Mouse (Mus musculus) intestine, postnatal 0 days (tissue): ENCODE data around the gene Shank2. TPM values are rescaled to one million over a fixed set of nuclear protein-coding genes. Genes with fewer than 3 reads are reported as not detected.

Experiments used
- ATAC-seq: fragments of 200-750 bp; cut with Nextera tagmentation; 2 replicates; pipeline ENCODE4 v1.8.0; 2017; ENCODE audit warnings: mild to moderate bottlenecking, moderate TSS enrichment, moderate library complexity
- H3K27ac ChIP-seq: fragments of 300-500 bp; sonication (generic); 2 replicates; pipeline ENCODE4 v1.5.1; 2014; ENCODE audit warnings: mild to moderate bottlenecking, low read depth, low read length, moderate library complexity
- H3K27me3 ChIP-seq: fragments of 300-500 bp; sonication (generic); replicated peaks from 2 replicates; pipeline ENCODE4 v1.6.1; 2014; ENCODE audit warnings: low read length, mixed read lengths; ENCODE audit not compliant: control insufficient read depth, insufficient read depth
- H3K36me3 ChIP-seq: fragments of 300-500 bp; sonication (generic); 2 replicates; pipeline ENCODE4 v1.6.1; 2014; ENCODE audit warnings: mild to moderate bottlenecking, moderate library complexity; ENCODE audit not compliant: control insufficient read depth, insufficient read depth
- H3K4me1 ChIP-seq: fragments of 300-500 bp; sonication (generic); replicated peaks from 2 replicates; pipeline ENCODE4 v1.6.1; 2014; ENCODE audit warnings: antibody characterized with exemption, low read length, mixed read lengths; ENCODE audit not compliant: control insufficient read depth, insufficient read depth
- H3K4me2 ChIP-seq: fragments of 300-500 bp; sonication (generic); replicated peaks from 2 replicates; pipeline ENCODE4 v1.6.1; 2014; ENCODE audit warnings: low read depth, mild to moderate bottlenecking, moderate library complexity
- H3K4me3 ChIP-seq: fragments of 300-500 bp; sonication (generic); 2 replicates; pipeline ENCODE4 v1.5.1; 2014; ENCODE audit warnings: low read depth, low read length
- H3K9ac ChIP-seq: fragments of 300-500 bp; sonication (generic); 2 replicates; pipeline ENCODE4 v1.6.1; 2014; ENCODE audit warnings: mild to moderate bottlenecking, low read depth, low read length
- H3K9me3 ChIP-seq: fragments of 300-500 bp; sonication (generic); 2 replicates; pipeline ENCODE4 v1.6.1; 2016; ENCODE audit warnings: mixed run types; ENCODE audit not compliant: control insufficient read depth
- CTCF ChIP-seq: sonication (generic); IDR thresholded peaks from 2 replicates; pipeline ENCODE4 v1.5.1; 2016; ENCODE audit warnings: low read depth, mild to moderate bottlenecking, control low read depth, antibody characterized with exemption, moderate library complexity
- WGBS: fragments of 180-500 bp; shearing (Covaris S2); extraction: QIAGEN DNeasy Blood & Tissue Kit; methylation state at CpG from one replicate; pipeline ENCODE4 v1.1.7; 2014; 5-methylcytosine and 5-hydroxymethylcytosine counted together
- polyA plus RNA-seq: library from polyadenylated mRNA; unstranded; fragments of >200 nt; fragmentation: Nextera tagmentation; extraction: Ambion mirVana; gene quantifications from 2 replicates; pipeline ENCODE4 v1.2.1, GENCODE M21; 2015

The Shank2 gene
- polyA plus RNA-seq, 1 experiment from 2014 or later: 0.74 TPM

DNA sequence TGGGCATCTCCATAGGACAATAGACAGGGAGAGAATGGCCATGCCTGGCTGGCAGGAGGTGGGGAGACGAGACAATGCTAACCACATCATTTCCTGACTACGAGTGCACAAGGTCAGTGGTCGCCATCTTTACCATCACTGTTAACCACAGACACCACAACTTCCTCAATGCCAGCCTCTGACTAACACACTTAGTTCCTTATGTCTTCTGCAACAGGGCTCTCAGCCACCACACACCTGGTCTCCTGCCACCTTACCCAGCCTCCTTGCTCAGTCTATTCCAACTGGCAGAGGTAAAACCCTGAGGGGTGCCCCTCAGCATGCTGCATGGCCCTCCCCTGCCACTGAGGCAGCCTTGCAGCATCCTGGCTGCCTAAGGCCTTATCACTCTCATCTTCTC is 445.4 kb downstream of the Shank2 start:
- no peak for TF ChIP-seq CTCF
- Histone ChIP-seq H3K36me3 (peaks cover 92% of the 10 kb centered on the region), H3K27me3 (no peaks in the 10 kb centered on the region), H3K4me2 (no peak overlapping the region), H3K9me3 (no peaks in the 10 kb centered on the region), H3K4me1 (no peaks in the 10 kb centered on the region), H3K4me3 (no peak overlapping the region), H3K9ac (no peak overlapping the region), H3K27ac (no peak overlapping the region)
- 92% methylated on average over 3 of the region's 3 CpGs for WGBS
- ATAC-seq: no peak

DNA sequence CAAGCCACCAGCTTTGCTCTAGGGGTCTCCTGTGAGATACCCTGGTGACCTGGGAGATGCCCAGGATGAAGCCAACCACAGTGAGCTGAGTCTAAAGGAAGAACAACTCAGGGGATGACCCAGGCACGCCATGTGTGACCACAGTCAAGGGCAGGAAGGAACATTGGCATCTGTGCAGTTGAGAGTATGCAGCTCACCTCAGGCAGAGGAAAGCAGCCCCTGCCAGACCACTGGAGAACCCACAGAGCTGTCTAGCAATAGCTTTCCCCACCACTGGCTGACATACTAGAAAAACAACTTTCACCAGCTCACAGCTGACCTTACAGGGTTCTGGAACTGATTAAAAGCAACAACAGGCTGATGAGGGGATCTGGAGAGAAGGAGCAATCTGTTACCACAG is 446.5 kb downstream of the Shank2 start:
- no peak for ATAC-seq
- no peaks in the 10 kb centered on the region for H3K4me1 ChIP-seq
- no peak overlapping the region for H3K4me3 ChIP-seq
- peaks cover 92% of the 10 kb centered on the region for H3K36me3 ChIP-seq
- 100% methylated on average over 1 of the region's 1 CpGs for WGBS
- no peak overlapping the region for H3K9ac ChIP-seq
- no peak overlapping the region for H3K4me2 ChIP-seq
- H3K27me3 ChIP-seq: no peaks in the 10 kb centered on the region
- H3K27ac ChIP-seq: no peak overlapping the region
- H3K9me3 ChIP-seq: no peaks in the 10 kb centered on the region
- TF ChIP-seq CTCF: no peak

DNA sequence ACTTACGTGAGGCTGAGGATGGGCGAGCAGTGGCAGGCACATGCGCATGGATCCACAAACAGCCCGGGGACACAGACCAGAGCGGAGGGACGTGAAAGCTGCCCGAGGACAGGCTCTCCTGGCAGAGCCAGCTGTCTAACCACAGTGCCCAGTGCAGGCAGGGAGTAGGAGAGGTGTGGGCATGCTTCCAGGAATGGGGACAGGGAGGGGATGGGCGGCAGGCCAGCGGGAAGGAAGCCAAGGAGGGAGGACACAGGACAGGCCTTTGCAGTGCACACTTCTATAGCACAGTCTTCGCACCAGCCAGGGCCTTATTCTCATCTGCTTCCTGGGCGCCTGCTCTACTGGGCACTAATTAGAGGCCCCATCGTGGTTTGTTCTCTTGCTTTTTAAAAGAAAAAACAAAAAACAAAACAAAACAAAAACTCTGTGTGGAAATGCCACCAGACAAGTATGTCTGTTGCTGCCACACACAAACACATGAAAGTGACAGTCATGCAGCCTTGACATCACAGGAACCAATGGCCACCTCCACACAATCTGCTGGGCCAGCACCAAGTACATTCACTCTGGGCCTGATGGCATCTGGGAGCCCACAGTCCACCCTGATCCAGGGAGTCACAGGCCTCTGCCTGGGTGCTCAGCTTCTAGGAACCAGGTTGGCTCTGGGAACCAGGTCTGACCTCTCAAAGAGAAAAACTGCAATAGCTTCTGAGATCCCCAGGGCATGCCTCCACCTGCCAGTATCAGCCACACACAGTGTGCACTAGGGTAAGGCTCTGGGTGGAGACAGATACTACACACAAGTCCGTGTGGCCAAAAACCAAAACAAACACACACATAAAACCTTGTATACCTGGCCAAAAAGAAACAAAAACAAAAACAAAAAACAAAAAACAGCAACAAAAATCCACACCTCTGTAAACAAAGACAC is 448.2 kb downstream of the Shank2 start:
- Histone ChIP-seq H3K27me3 (no peaks in the 10 kb centered on the region), H3K36me3 (peaks cover 95% of the 10 kb centered on the region), H3K4me2 (no peak overlapping the region), H3K27ac (no peak overlapping the region), H3K9me3 (no peaks in the 10 kb centered on the region), H3K9ac (no peak overlapping the region), H3K4me3 (no peak overlapping the region), H3K4me1 (no peaks in the 10 kb centered on the region)
- TF ChIP-seq CTCF: no peak
- no peak for ATAC-seq
- whole genome bisulfite sequencing: 90% methylated on average over 13 of the region's 13 CpGs

DNA sequence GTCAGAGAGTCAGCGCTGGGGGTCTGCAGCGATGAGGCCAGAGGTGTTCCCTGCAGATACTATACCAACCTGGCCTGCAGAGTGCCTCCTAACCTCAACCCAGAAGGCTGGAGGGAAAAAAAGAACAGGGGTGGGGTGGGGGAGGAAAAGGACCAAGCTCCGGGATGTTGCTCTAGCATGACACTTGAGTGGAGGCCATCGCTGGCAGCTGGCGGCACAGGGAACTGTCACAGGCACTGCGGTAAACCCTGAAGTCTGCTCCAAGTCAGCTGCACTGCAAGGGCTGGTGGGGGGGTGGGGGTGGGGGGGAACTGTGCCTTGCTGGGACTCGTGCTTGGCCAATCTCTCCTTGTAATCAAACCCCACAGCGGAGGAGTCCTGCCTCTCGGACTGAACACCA is 448.9 kb downstream of the Shank2 start:
- Histone ChIP-seq H3K9ac (no peak overlapping the region), H3K27me3 (no peaks in the 10 kb centered on the region), H3K36me3 (peaks cover 95% of the 10 kb centered on the region), H3K9me3 (no peaks in the 10 kb centered on the region), H3K27ac (no peak overlapping the region), H3K4me2 (no peak overlapping the region), H3K4me3 (no peak overlapping the region), H3K4me1 (no peaks in the 10 kb centered on the region)
- whole genome bisulfite sequencing: 91% methylated on average over 9 of the region's 9 CpGs
- TF ChIP-seq CTCF: no peak
- ATAC-seq: no peak

DNA sequence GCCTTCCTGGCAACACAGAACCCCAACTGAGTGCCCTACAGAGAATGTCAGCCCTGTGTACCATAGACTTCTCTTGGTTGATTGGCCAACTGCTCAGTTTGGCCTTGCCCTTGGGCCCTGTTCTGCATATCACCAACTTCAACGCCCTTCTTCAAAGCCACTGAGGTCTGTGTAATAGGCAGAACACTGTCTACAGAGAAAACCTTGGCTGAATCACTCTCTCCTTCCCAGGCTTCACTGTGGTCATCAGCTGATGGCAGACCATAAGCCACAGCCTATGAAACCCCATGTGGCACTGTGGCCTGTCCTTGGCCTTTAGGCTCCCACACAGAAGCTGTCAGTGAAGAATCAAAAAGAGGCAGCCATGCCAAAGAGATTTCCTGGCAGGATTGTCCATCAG is 457.2 kb downstream of the Shank2 start:
- no peak overlapping the region for H3K9ac ChIP-seq
- no peaks in the 10 kb centered on the region for H3K9me3 ChIP-seq
- no peaks in the 10 kb centered on the region for H3K27me3 ChIP-seq
- no peak for ATAC-seq
- no peak overlapping the region for H3K4me3 ChIP-seq
- no peaks in the 10 kb centered on the region for H3K4me1 ChIP-seq
- H3K36me3 ChIP-seq: peaks cover 99% of the 10 kb centered on the region
- TF ChIP-seq CTCF: no peak
- WGBS: 93% methylated on average over 1 of the region's 1 CpGs
- H3K4me2 ChIP-seq: no peak overlapping the region
- H3K27ac ChIP-seq: no peak overlapping the region

DNA sequence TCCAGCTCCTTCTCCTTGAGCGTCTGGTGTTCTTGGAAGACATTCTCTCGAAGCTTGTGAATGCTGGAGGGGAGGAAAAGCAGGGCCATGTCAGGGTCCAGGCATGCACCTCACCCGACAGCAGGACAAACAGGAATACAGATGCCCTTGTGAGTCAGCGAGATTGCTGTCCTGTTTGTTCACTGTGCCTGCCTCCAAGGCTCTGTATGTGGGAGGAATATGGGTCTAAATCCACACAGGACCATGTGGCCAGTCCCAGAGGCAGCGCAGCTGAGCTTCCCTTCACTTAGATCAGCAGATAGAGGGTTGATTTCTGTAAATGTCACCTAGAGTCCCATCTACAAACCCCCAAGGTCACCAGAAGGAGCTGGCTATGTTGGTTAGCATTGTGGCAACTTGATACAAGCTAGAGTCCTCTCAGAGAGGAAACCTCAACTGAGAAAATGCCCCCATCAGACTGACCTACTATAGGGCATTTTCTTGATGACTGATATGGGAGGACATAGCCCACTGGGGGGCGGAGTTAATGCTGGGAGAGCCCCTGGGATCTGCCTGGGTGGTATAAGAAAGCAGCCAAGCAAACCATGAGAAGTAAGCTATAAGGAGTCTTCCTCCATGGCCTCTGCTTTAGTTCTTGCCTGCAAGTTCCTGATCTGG is 459.6 kb downstream of the Shank2 start:
- Histone ChIP-seq H3K36me3 (peaks cover 95% of the 10 kb centered on the region), H3K9me3 (no peaks in the 10 kb centered on the region), H3K27me3 (no peaks in the 10 kb centered on the region), H3K4me2 (no peak overlapping the region), H3K9ac (no peak overlapping the region), H3K4me1 (no peaks in the 10 kb centered on the region), H3K27ac (no peak overlapping the region; the same call in 1 of the 2 replicates), H3K4me3 (no peak overlapping the region)
- no peak for TF ChIP-seq CTCF
- 89% methylated on average over 6 of the region's 6 CpGs for WGBS
- ATAC-seq: no peak
